Mouse (Mus musculus): ENCODE measurements around the gene 1810049J17Rik.

1810049J17Rik gene

DNA sequence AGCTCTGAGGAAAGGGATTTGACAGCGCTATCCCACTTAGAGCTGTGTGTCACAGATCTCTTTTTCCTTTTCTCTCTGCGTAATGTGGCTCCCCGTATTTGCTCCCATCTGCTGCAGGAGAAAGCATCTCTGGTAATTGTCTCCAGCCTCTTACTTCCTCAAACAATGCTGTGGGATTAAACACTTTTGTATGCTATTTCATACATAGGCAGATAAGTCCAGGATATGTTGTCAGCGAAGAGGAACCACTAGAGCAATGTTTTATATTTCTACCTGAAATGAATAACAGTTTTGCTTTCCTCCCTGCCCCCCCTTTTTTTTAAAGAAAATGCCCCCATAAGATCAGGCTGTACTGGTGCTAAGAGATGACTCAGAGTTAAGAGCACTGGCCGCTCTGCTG lies 13.2 kb downstream of the 1810049J17Rik start:
- no peak for DNase-seq (ENCODE audit: low spot score)

DNA sequence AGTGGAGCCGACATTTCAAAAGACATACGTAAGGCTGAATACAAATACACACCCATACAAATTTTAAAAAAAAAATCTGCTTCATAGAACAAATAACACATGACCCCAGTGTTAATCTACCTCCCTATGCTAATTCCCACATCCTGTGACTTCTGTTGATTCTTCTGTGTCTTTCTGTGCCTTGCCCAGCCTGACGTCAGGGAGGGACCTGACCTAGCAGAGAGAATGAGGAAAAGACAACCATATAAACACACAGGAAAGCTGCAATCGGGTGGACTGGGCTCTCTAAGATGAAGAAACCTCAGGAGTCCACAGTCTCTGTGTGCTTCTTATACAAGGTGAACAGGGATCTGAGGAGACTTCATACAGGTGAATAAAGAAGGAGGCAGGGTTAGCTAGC lies 14.6 kb downstream of the 1810049J17Rik start:
- DNase-seq (ENCODE audit: low spot score), result no peak

DNA sequence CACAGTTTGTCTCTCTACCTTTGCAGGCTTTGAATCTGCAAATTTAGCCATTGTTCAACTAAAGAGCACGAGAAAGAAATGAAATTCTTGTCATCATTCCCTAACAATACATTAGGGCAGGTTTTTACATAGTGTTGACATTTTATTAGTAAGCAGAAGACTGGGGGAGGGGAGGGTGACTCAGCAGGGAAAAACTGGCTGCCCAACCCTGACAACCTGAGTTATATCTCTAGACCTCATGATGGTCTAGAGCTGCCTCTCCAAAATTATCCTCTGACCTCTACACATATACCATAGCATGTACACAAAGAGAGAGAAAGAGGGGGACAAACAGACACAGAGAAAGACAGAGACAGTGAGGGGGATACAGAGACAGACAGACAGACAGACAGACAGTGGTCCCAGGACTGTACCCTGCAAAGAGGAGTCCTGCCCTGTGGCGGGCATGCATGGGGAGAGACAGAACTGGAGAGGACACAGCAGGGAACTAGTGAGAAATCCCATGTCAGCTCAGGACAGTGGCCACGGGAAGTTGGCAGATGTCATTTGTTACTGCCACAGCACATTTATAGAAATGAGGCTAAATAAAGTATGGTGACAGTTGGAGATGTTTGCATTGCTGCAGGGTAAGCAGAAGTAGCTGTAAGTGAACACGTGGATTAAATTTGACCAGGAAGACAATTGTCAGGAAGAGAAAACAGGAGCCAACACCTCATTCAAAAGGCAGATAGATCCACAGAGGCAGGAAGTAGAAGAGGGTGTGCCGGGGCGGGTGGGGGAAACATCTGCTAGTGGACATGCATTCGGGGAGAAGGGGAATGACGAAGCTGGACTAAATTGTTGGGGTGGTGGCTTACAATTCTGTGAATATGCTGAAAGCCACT lies 15.3 kb downstream of the 1810049J17Rik start:
- DNase-seq (ENCODE audit: low spot score), result no peak

DNA sequence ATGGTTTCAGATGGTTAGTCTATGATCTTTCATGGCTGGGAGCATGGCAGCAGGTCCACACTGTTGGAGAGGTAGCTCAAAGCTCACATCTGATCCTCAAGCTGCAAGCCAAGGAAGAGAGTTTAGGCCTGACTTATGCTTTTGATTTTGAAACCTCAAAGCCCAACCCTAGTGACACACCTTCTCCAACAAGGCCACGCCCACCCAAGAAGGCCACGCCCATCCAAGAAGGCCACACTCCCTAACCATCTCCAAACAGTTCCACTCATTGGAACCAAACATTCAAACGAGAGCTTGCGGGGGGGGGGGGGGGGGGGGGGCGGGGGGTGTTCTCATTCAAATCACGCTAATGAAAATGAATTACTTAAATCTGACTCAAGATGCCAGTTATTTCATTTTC lies 19.9 kb downstream of the 1810049J17Rik start:
- no peak for DNase-seq (ENCODE audit: low spot score)

- no peak for DNase-seq (ENCODE audit: low spot score)
Observed at GRCm38 (mm10) chr15:12298231-12298737, 23.4 kb downstream of the 1810049J17Rik start.

DNA sequence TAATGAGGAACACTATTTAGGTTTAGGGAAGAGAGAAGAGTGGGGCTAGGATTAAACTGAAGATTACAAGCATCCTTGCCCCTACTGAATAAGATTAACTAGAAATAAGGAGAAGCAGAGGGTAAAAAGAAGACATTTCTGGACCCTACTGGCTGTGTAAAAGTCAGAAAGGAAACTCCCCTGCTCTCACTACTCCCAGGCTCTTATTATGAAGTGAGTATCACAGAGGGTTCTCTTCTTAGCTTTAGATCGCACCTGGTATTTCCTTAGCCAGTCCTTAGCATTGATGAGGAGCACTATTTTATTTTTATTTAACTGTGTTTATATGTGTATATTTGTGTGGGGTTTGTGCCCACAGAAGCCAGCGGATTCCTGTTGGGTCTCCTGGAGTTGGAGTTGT lies 25.5 kb downstream of the 1810049J17Rik start:
- DNase-seq (ENCODE audit: low spot score), result no peak

DNA sequence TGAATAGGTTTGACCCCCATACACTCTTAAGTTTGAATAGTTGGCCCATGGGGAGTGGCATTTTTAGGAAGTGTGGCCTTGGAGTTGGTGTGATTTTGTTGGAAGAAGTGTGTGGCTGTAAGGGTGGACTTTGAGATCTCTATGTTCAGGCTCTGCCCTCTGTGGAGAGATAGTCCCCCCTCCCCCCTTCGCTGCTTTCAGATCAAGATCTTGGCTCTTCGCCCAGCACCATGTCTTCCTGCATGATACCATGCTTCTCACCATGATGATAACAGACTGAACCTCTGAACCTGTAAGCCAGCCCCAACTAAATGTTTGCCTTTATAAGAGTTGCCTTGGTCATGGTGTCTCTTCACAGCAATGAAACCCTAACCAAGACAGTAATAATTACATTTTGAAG lies 29.9 kb downstream of the 1810049J17Rik start:
- no peak for DNase-seq (ENCODE audit: low spot score)

- no peak for DNase-seq (ENCODE audit: low spot score)
Observed at GRCm38 (mm10) chr15:12290330-12290729, 31.4 kb downstream of the 1810049J17Rik start.

- no peak for DNase-seq (ENCODE audit: low spot score)
Observed at GRCm38 (mm10) chr15:12285535-12285809, 36.2 kb downstream of the 1810049J17Rik start.

GRCm38 (mm10) chr15:12284794-12285534 lies 36.7 kb downstream of the 1810049J17Rik start:
- peak; percentile 42 for DNase-seq (ENCODE audit: low spot score)

DNA sequence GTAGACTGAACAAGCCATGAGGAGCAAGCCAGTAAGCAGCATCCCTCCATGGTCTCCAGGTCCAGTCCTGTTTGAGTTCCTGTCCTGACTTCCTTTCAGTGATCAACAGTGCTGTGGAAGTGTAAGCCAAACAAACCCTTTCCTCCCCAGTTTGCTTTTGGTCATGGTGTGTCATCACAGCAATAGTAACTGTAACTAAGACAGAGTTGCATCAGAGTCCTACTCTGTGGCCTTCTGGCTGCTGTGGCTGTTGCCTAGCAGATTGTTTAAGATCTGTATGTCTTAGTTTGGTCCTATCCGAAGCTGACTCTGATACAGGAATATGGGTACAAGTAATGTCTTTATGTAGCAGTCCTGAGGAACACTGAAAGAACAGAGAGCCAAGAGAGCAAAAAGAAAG lies 41.9 kb downstream of the 1810049J17Rik start:
- no peak for DNase-seq (ENCODE audit: low spot score)

DNA sequence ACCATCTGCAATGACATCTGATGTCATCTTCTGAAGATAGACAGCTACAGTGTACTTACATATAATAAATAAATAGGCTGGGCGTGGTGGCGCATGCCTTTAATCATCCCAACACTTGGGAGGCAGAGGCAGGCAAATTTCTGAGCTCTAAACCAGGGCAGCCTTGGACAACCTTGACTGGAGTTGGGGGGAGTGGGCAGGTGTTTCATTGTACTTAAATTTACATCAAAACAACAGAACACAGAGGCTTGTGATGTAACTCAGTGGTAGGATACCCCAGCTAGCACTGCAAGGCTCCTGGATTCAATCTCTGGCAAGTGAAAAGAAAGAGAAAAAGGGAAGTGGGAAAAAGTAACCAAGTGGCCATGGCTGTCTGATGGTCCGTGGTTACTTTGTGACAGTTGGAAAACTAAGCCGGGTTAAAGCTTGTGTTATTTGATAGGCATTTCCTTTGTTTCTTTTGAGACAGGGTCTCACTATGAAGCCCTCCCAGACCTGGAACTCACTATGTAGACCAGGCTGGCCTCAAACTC lies 46.5 kb downstream of the 1810049J17Rik start:
- DNase-seq (ENCODE audit: low spot score), result no peak

DNA sequence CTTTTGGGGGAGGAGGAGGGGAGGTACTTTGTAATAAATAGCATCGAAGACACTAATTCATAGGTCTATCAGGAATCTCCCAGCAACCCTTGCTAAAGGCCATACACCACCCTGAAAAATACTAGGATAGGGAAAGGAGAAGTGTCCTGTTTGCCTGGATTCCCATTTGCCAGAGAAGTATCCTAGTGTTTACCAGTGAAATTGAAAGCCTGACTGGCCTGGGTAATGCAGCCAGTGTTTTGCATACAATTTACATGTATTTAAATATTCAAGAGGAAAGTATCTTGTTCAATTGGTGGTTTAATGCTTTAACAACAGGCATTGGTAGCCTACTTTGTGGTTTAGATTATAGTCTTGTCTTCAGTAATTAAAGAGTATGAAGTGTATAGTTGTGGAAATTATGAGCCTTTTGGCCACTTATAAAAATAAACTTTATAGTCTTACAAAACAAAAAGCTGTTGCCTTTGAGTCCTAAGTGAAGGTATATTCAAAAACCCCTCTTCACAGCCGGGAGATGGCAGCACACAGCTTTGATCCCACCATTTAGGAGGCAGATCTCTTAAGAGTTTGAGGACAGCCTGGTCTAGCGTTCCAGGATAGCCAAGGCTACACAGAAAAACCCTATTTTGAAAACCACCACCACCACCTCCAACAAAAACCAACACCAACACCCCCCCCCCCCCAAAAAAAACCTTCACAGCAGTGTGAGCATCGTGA lies 47.5 kb downstream of the 1810049J17Rik start:
- DNase-seq (ENCODE audit: low spot score), result no peak

DNA sequence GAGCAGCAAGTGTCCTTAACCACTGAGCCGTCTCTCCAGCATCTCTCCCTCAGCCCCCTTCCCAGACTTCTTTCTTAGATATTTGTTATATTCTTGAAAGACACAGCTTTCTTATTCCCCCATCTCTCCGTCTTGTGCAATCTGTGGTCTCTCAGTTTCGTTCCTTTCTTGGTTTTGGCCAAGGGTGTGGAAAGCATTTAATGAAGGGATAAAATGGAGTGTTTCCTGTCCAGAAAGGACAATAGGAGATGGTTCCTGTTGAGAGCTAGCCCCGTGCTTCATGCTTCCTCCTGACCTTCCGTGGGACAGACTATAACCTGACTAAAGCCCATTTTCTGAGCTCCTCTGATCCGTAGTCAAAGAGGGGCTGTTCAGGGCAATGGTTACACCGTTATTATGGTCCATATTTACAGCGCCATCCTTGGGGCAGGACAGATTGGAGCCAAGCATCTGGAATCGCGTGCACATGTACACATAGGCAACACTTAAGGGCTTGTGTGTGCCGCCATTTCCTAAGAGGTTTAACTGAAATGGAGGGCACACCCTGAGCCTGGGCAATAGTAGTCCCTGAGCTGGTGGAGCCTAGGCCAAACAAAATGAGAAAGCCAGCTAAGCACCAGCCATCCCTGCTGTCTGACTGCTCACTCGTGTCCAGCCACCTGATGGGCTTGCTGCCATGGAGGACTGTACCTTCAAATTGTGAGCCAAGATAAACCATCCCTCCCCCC lies 48.2 kb downstream of the 1810049J17Rik start:
- DNase-seq (ENCODE audit: low spot score), result no peak
